Mouse (Mus musculus): Measurements from ENCODE around the gene Macrod2. TPM values are rescaled to one million over a fixed set of nuclear protein-coding genes. Genes with fewer than 3 reads are reported as not detected.

Gene Macrod2
- polyA plus RNA-seq, 1 experiment from 2014 or later: 24.6 TPM

GRCm38 (mm10) chr2:141202015-141202364 lies 806.9 kb downstream of the Macrod2 start:
- no peak for DNase-seq (ENCODE audit: low spot score)

GRCm38 (mm10) chr2:141211346-141211745 lies 816.2 kb downstream of the Macrod2 start:
- no peak for DNase-seq (ENCODE audit: low spot score)

- DNase-seq (ENCODE audit: low spot score): no peak
These were observed 817.2 kb downstream of the Macrod2 start for GRCm38 (mm10) chr2:141212291-141212690.

- DNase-seq (ENCODE audit: low spot score): no peak
These were observed 822.4 kb downstream of the Macrod2 start for GRCm38 (mm10) chr2:141217490-141217889.

GRCm38 (mm10) chr2:141217925-141218324 lies 822.8 kb downstream of the Macrod2 start:
- no peak for DNase-seq (ENCODE audit: low spot score)

- no peak for DNase-seq (ENCODE audit: low spot score)
These were observed 833.7 kb downstream of the Macrod2 start for GRCm38 (mm10) chr2:141228809-141229208.

- no peak for DNase-seq (ENCODE audit: low spot score)
These were observed 834.7 kb downstream of the Macrod2 start for GRCm38 (mm10) chr2:141229820-141230219.

- no peak for DNase-seq (ENCODE audit: low spot score)
These were observed 836.0 kb downstream of the Macrod2 start for GRCm38 (mm10) chr2:141231011-141231668.

GRCm38 (mm10) chr2:141234306-141234705 lies 839.2 kb downstream of the Macrod2 start:
- DNase-seq (ENCODE audit: low spot score): no peak

- DNase-seq (ENCODE audit: low spot score): no peak
These were observed 839.8 kb downstream of the Macrod2 start for GRCm38 (mm10) chr2:141234724-141235453.

- DNase-seq (ENCODE audit: low spot score): no peak
These were observed 852.6 kb downstream of the Macrod2 start for GRCm38 (mm10) chr2:141247680-141248079.

GRCm38 (mm10) chr2:141264582-141264981 lies 869.5 kb downstream of the Macrod2 start:
- DNase-seq (ENCODE audit: low spot score): no peak

GRCm38 (mm10) chr2:141266591-141266990 lies 871.5 kb downstream of the Macrod2 start:
- no peak for DNase-seq (ENCODE audit: low spot score)

GRCm38 (mm10) chr2:141271541-141271940 lies 876.4 kb downstream of the Macrod2 start:
- DNase-seq (ENCODE audit: low spot score): no peak

GRCm38 (mm10) chr2:141272966-141273365 lies 877.9 kb downstream of the Macrod2 start:
- DNase-seq (ENCODE audit: low spot score): no peak

GRCm38 (mm10) chr2:141274262-141274661 lies 879.2 kb downstream of the Macrod2 start:
- DNase-seq (ENCODE audit: low spot score): no peak

- no peak for DNase-seq (ENCODE audit: low spot score)
These were observed 884.1 kb downstream of the Macrod2 start for GRCm38 (mm10) chr2:141279130-141279698.

- DNase-seq (ENCODE audit: low spot score): no peak
These were observed 885.7 kb downstream of the Macrod2 start for GRCm38 (mm10) chr2:141280817-141281216.

GRCm38 (mm10) chr2:141286110-141286747 lies 891.1 kb downstream of the Macrod2 start:
- DNase-seq (ENCODE audit: low spot score): no peak

- DNase-seq (ENCODE audit: low spot score): no peak
These were observed 893.4 kb downstream of the Macrod2 start for GRCm38 (mm10) chr2:141288494-141288893.

- DNase-seq (ENCODE audit: low spot score): no peak
These were observed 894.1 kb downstream of the Macrod2 start for GRCm38 (mm10) chr2:141289059-141289713.

- DNase-seq (ENCODE audit: low spot score): no peak
These were observed 897.7 kb downstream of the Macrod2 start for GRCm38 (mm10) chr2:141292847-141293246.

Data from thymus, postnatal 0 days (tissue).